Mouse (Mus musculus): Measurements from ENCODE around the gene Anpep.

Anpep gene

GRCm38 (mm10) chr7:79867861-79868260 lies 7.0 kb upstream of the Anpep start:
- no peak for DNase-seq (ENCODE audit: low read depth in 1 of 2, low spot score in 2 of 2)

GRCm38 (mm10) chr7:79866294-79867000 lies 5.6 kb upstream of the Anpep start:
- DNase-seq (ENCODE audit: low read depth in 1 of 2, low spot score in 2 of 2): no peak

- no peak for DNase-seq (ENCODE audit: low read depth in 1 of 2, low spot score in 2 of 2)
Measured at GRCm38 (mm10) chr7:79861794-79862193, 935 bp upstream of the Anpep start.

- DNase-seq (ENCODE audit: low read depth in 1 of 2, low spot score in 2 of 2): no peak
Measured at GRCm38 (mm10) chr7:79858956-79859630, 1.8 kb downstream of the Anpep start.

GRCm38 (mm10) chr7:79858202-79858934 lies 2.5 kb downstream of the Anpep start:
- DNase-seq (ENCODE audit: low read depth in 1 of 2, low spot score in 2 of 2): no peak

- DNase-seq (ENCODE audit: low read depth in 1 of 2, low spot score in 2 of 2): no peak
Measured at GRCm38 (mm10) chr7:79856305-79856704, 4.6 kb downstream of the Anpep start.

GRCm38 (mm10) chr7:79847456-79848451 lies 13.1 kb downstream of the Anpep start:
- DNase-seq (ENCODE audit: low read depth in 1 of 2, low spot score in 2 of 2): no peak

- DNase-seq (ENCODE audit: low read depth in 1 of 2, low spot score in 2 of 2): no peak
Measured at GRCm38 (mm10) chr7:79846342-79846741, 14.5 kb downstream of the Anpep start.

GRCm38 (mm10) chr7:79844090-79844802 lies 16.6 kb downstream of the Anpep start:
- no peak for DNase-seq (ENCODE audit: low read depth in 1 of 2, low spot score in 2 of 2)

- no peak for DNase-seq (ENCODE audit: low read depth in 1 of 2, low spot score in 2 of 2)
Measured at GRCm38 (mm10) chr7:79842163-79842562, 18.7 kb downstream of the Anpep start.

- DNase-seq (ENCODE audit: low read depth in 1 of 2, low spot score in 2 of 2): no peak
Measured at GRCm38 (mm10) chr7:79837247-79837646, 23.6 kb downstream of the Anpep start.

- no peak for DNase-seq (ENCODE audit: low read depth in 1 of 2, low spot score in 2 of 2)
Measured at GRCm38 (mm10) chr7:79835196-79835595, 25.7 kb downstream of the Anpep start.

GRCm38 (mm10) chr7:79832980-79833379 lies 27.9 kb downstream of the Anpep start:
- no peak for DNase-seq (ENCODE audit: low read depth in 1 of 2, low spot score in 2 of 2)

- no peak for DNase-seq (ENCODE audit: low read depth in 1 of 2, low spot score in 2 of 2)
Measured at GRCm38 (mm10) chr7:79831585-79831984, 29.3 kb downstream of the Anpep start.

- DNase-seq (ENCODE audit: low read depth in 1 of 2, low spot score in 2 of 2): no peak
Measured at GRCm38 (mm10) chr7:79831145-79831544, 29.7 kb downstream of the Anpep start.

- DNase-seq (ENCODE audit: low read depth in 1 of 2, low spot score in 2 of 2): no peak
Measured at GRCm38 (mm10) chr7:79828341-79828740, 32.5 kb downstream of the Anpep start.

GRCm38 (mm10) chr7:79822092-79822695 lies 38.7 kb downstream of the Anpep start:
- no peak for DNase-seq (ENCODE audit: low read depth in 1 of 2, low spot score in 2 of 2)

GRCm38 (mm10) chr7:79819996-79820395 lies 40.9 kb downstream of the Anpep start:
- DNase-seq (ENCODE audit: low read depth in 1 of 2, low spot score in 2 of 2): no peak

GRCm38 (mm10) chr7:79819515-79819914 lies 41.3 kb downstream of the Anpep start:
- DNase-seq (ENCODE audit: low read depth in 1 of 2, low spot score in 2 of 2): no peak

GRCm38 (mm10) chr7:79818321-79818720 lies 42.5 kb downstream of the Anpep start:
- no peak for DNase-seq (ENCODE audit: low read depth in 1 of 2, low spot score in 2 of 2)

Measured in monocyte, adult 2 months (primary cell).